Mouse (Mus musculus) left cerebral cortex, postnatal 4 days (tissue): ENCODE measurements around the gene Rmdn3. TPM values are rescaled to one million over a fixed set of nuclear protein-coding genes. Genes with fewer than 3 reads are reported as not detected.

Experiments used
- DNase-seq: peaks from one replicate; pipeline ENCODE4 v3.0.0-alpha.2; 2022
- intact Hi-C: fragments of 180-260 bp; cut with DNase I; formaldehyde crosslinking; loops from one replicate; pipeline ENCODE4 v1.15.1; 2025
- total RNA-seq, 2 experiments: library from RNA; stranded (reverse); gene quantifications; 2 replicates each; pipeline ENCODE4 v1.2.3; 2021

Gene Rmdn3
- total RNA-seq, 2 experiments from 2014 or later: 38.4 to 44.5 TPM

GRCm38 (mm10) chr2:119108554-119108953 is 48.3 kb downstream of the Rmdn3 start:
- no peak for DNase-seq
- intact Hi-C loops: no loop called here

- intact Hi-C loops: no loop called here
- DNase-seq: no peak
These were observed 50.3 kb downstream of the Rmdn3 start for GRCm38 (mm10) chr2:119106583-119106982.

- intact Hi-C loops: no loop called here
- no peak for DNase-seq
These were observed 55.3 kb downstream of the Rmdn3 start for GRCm38 (mm10) chr2:119101552-119101951.

Other genes with a start within 250 kb of the Rmdn3 start
- gene Chst14, start 230.5 kb downstream of the Rmdn3 start, total RNA-seq: 1 to 10 TPM; 4.0 to 4.3 TPM
- 10 to 100 TPM; 41.6 to 43.4 TPM for gene Ccdc32, start 127.6 kb downstream of the Rmdn3 start, total RNA-seq
- 1 to 10 TPM; 8.2 to 8.5 TPM for gene Rpusd2, start 122.2 kb downstream of the Rmdn3 start, total RNA-seq
- 1 to 10 TPM; 3.3 to 3.4 TPM for gene Knl1, start 109.9 kb downstream of the Rmdn3 start, total RNA-seq
- gene Rad51, start 44.2 kb downstream of the Rmdn3 start, total RNA-seq: 1 to 10 TPM; 4.8 to 7.3 TPM
- not detected for gene Gchfr, start 10.7 kb upstream of the Rmdn3 start, total RNA-seq
- gene Gm14137, start 17.5 kb upstream of the Rmdn3 start, total RNA-seq: not detected
- 10 to 100 TPM; 51.3 to 52.0 TPM for gene Zfyve19, start 51.6 kb upstream of the Rmdn3 start, total RNA-seq
- gene Dnajc17, start 51.8 kb upstream of the Rmdn3 start, total RNA-seq: 10 to 100 TPM; 25.0 to 25.1 TPM
- not detected for gene Ppp1r14d, start 72.9 kb upstream of the Rmdn3 start, total RNA-seq
- gene Spint1, start 80.3 kb upstream of the Rmdn3 start, total RNA-seq: under 1 TPM; 0.26 to 0.83 TPM
- 10 to 100 TPM; 20.4 to 23.9 TPM for gene Rhov, start 114.2 kb upstream of the Rmdn3 start, total RNA-seq
- 10 to 100 TPM; 29.3 to 31.3 TPM for gene Vps18, start 131.7 kb upstream of the Rmdn3 start, total RNA-seq
- 1 to 10 TPM; 5.3 to 6.8 TPM for gene Dll4, start 168.8 kb upstream of the Rmdn3 start, total RNA-seq
- 1 to 10 TPM; 6.7 to 7.7 TPM for gene Chac1, start 194.2 kb upstream of the Rmdn3 start, total RNA-seq